Mouse (Mus musculus) adrenal gland, adult 18-20 months (tissue): ENCODE measurements around the gene Ranbp17. TPM values are rescaled to one million over a fixed set of nuclear protein-coding genes. Genes with fewer than 3 reads are reported as not detected.
A peak's percentile ranks its signal among the peaks of the same experiment; 100 is the strongest.

Experiments used
- DNase-seq, 2 experiments: peaks; one replicate each; pipeline ENCODE4 v3.0.0; 2021 to 2022; ENCODE audit warnings: low spot score in 2 of 2
- total RNA-seq, 2 experiments: library from RNA; stranded (reverse); gene quantifications; 1 replicate in 1 of 2; 2 replicates in 1 of 2; pipeline ENCODE4 v1.2.3; 2021

Ranbp17 gene
- total RNA-seq, 2 experiments from 2014 or later, result 1.9 to 2.0 TPM

GRCm38 (mm10) chr11:33274294-33274693 is 239.3 kb downstream of the Ranbp17 start:
- DNase-seq, result no peak

DNA sequence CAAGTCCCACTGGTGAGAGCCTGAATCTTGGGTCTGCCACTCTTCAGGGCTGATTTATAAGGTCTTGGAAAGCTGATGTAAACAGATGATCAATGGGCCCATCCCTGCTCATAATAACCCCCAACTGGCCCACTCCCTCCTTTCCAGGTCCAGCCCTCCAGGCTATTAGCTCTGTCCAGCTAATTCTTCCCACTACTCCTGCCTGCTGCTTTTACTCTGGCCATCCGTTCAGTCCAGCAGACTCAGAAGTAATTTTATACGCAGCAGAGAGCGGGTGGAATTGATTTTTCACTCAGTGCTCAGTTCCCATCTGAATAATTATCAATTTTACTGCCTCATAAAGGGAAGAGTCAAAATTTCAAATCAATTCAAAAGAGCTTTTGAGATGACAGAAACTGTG is 273.3 kb downstream of the Ranbp17 start:
- DNase-seq, result no peak

DNA sequence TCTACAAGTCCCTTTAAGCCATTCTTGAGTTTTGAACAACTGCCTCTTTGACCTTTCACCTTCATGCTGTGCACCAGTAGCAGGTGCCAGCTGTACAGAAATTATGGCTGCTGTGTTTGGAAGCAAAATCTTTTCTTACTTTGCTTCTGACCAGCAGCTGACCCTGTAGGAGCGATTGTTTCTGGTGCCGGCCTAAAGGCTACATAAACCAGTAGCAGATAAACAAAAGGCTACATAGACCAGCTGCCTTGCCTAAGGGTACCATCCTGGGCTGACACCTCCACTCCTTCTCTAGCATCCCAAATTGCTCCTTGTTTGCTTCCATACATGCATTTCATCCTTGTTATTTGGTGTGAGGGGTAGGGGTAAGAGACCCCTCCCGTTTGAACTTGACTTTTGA is 279.4 kb downstream of the Ranbp17 start:
- DNase-seq, result no peak

- no peak for DNase-seq
Measured at GRCm38 (mm10) chr11:33232056-33232455, 281.5 kb downstream of the Ranbp17 start.

GRCm38 (mm10) chr11:33228186-33228585 is 285.4 kb downstream of the Ranbp17 start:
- no peak for DNase-seq

- DNase-seq, result peak in 1 of 2 experiments; percentile 8
Measured at GRCm38 (mm10) chr11:33226516-33226915, 287.0 kb downstream of the Ranbp17 start.

DNA sequence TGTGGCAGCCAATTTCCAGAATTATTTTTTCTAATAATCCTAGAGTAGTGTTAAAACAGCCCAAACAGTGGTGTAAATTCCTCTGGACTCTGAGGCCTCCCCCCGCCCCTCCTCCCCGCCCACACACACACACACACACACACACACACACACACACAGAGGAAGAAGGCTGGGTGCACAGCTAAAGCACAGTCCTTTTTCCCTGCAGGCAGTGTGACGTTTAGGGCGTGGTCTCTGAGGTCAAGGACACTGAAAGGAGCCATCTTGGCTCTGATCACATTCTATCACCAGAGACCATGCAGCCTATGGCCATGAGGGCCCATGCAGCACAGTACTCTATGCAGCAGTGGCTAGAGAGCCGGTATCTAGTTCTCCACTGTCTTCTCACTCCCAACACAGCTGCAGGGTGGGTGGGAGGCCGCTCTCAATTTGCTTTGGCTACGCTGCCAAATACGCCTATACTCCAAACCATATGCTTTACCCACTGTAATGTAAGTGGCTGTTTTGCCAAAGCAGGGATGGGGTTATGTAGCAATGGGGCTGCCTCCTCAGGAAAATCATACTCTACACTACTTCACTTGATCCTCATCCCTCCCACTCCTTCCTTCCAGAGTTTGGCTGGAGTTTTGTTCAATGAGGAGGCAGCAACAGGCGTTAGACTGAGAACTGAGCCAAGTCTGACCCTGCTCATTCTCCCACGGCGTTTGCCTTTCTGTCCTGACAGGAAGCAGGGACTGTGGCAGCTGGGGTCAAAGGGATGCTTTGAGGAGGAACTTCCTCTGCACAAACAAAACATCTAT is 291.8 kb downstream of the Ranbp17 start:
- no peak for DNase-seq

DNA sequence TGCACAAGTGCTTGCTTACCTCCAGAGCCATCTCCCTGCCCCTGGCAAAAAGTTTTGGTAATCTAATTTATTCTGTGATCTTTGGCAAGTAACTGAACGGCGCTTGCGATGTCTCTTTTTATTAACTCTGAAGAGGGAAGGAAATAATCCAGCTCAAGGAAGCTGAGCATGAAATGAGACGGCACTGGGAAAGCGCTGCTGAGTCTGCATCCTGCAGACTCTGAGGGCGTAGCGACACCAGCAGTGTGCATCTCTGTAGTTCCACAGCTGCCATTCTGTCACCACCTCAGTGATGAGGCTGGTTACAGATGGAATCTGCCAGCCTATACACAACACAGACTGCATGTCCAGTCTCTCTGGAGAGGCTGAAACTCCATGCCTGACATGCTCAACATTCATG is 292.8 kb downstream of the Ranbp17 start:
- DNase-seq, result no peak

DNA sequence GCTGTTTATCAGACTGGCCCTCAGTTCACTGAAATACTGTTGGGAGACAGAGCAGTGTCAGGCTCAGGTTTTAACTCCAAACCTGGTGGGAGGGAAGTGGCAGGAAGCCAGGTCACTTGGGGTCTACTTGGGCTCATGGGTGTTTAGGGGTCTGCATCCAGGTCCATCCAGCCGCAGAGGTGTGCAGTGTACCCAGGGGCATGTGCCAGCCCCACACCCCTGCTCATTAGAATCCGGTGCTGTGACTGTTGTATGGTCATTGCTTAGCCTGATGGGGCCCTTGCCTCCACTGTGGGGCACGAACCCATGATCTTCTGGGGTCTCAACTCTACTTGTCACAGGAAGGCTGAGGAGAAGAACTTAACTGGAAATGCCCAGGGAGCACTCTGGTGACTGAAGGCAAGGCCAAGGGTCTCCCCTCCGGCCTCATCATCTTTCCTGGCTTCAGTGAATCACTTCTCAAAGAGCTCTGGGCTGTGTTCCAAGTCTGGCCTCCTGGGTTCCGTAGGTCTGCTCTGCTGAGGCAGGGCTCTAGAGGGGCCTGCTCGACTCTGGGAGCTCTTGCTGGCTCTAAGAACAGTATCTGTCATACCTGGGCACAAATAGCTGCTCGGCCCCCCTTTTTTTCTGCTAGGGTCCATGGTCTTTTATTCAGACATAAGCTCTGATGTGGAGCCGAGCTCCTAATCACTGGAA is 296.0 kb downstream of the Ranbp17 start:
- DNase-seq, result no peak

- no peak for DNase-seq
Measured at GRCm38 (mm10) chr11:33207411-33207810, 306.1 kb downstream of the Ranbp17 start.

DNA sequence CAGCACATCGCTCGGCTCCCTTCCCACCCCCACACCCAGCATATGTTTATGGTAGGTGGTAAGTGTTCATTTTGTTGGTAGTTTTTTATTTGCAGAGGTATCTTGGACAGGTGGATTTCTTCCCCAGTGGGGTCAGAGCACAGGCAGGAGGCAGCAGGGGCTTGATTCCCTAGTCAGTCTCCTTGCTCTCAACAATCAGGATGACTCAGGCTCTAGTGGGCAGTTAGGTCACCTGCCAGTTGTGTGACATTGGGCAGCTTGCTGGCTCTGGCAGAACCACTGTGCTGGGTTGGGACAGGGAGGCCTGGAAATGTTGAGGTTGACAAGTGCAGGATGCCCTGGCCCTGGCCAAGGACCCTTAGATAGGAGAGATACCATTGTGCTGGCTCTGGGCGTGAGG is 308.6 kb downstream of the Ranbp17 start:
- DNase-seq, result no peak

- no peak for DNase-seq
Measured at GRCm38 (mm10) chr11:33204329-33204705, 309.2 kb downstream of the Ranbp17 start.

DNA sequence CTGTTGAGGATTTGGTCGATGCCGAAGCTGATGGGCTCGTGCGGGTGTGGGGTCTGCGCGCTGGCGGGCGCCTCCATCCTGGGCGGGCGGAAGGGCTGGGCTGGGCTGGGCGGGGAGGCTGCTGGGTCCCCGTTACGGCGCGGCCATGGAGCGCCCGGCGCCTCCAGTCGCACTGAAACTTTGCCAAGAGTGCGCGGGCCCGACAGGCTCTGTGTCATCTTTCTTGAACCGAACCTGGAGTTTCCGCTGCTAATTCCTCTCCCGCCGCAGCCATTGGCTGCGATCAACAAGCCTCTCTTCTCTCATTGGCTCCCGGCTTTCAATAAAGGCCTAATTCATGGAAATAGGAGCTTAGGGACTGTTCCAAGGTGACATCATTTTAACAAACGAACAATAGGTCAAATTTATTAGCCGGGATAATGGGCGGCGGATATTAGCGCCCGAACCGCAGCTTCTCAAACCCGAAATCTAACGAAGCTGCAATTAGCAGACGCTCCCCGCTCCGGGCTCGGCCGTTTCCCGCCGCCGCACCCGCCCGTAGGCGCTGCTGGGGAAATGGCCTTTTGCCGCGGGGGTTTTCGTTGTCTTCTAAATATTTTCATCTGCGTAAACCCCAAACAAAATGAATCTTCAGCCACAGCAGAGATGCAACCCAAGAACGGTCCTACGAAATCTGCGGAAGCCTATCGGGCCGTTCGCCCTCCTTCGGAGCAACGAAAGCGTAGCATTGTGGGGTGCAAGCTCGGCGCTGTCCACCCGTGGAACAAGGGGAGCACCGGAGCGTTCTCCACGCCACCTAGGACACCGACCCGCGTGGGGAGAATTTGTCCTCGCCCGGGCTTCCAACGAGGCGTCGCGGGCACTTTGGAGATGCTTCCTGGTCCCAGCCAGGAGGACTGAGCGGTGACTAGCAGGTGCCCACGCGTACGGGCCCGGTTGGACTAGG is 309.9 kb downstream of the Ranbp17 start, which contains the start of gene Tlx3:
Gene Tlx3, minus strand, starts transcription at position 207 of the 946 bp plus-strand sequence.
- DNase-seq, result no peak

DNA sequence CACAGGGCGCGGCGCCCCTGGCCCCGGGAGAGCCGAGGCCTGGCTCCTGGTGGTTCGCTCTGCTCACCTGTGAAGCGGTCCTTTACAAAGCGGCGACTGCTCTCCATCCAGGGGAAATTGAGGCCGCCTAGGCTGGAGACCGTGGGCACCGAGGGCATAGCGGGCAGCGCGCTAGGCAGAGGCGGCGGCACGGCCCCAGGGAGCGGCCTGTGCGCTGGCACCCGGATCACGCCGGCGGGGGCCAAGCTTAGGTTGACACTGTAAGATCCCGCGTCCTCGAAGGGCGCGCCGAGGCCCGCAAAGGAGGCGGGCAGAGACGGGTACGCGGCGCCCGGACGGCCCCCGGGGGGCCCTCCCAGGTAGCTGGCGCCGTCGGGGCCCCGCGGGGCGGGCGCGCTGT is 310.6 kb downstream of the Ranbp17 start:
- DNase-seq, result no peak

DNA sequence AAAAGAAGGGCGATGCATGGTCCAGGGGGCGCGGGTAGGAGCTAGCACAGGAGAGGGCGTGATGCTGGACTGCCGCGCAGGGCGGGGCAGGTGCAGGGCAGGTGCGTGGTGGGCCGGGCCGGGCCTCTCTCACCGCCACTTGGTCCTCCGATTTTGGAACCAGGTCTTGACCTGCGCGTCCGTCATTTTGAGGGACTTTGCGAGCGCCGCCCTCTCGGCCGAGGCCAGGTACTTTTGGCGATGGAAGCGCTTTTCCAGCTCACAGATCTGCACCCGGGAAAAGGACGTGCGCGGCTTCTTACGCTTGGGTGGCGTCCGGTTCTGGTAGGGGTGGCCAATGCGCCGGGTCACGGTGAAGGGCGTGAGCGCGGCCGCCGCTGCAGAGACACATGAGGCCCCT is 311.2 kb downstream of the Ranbp17 start:
- no peak for DNase-seq

GRCm38 (mm10) chr11:33201626-33202010 is 311.9 kb downstream of the Ranbp17 start:
- no peak for DNase-seq

DNA sequence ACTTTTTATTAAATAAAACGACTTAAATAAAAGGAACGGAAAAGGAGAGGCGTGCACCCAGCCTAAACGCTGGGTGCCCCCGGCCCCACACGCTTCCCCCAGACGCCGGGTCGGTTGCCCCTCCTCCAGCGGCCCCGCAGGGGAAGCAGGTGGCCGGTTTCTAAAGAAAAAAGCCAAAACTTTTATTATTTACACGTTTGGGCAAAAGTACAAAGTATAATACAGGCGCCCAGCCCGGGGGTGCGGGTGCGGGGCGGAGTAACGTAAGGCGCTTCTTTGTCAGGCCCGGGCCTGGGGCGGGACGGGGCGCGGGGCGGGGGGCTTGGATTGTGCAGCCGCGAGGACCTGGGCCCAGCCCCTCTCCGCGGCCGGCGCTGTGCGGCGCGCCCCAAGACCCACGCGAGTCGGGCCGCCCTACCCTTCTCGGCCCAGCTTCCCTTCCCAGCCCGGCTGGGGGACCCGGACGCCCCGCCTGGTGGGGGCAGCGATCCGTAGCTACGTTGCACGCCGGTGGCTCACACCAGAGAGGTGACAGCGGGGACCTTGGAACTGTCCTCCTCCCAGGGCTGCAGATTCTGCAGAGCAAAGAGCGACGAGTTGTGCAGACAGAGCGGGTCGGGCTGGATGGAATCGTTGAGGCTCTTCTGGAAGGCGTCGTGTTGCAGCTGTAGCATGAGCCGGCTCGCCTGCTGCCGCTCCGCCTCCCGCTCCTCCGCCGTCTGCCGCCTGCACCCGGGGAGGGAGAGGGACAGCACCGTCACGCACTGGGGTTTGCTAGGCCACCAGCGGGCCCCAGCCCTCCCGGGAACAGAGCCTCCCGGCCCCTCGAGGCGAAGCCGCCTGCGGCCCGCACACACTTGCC is 312.6 kb downstream of the Ranbp17 start:
- no peak for DNase-seq

DNA sequence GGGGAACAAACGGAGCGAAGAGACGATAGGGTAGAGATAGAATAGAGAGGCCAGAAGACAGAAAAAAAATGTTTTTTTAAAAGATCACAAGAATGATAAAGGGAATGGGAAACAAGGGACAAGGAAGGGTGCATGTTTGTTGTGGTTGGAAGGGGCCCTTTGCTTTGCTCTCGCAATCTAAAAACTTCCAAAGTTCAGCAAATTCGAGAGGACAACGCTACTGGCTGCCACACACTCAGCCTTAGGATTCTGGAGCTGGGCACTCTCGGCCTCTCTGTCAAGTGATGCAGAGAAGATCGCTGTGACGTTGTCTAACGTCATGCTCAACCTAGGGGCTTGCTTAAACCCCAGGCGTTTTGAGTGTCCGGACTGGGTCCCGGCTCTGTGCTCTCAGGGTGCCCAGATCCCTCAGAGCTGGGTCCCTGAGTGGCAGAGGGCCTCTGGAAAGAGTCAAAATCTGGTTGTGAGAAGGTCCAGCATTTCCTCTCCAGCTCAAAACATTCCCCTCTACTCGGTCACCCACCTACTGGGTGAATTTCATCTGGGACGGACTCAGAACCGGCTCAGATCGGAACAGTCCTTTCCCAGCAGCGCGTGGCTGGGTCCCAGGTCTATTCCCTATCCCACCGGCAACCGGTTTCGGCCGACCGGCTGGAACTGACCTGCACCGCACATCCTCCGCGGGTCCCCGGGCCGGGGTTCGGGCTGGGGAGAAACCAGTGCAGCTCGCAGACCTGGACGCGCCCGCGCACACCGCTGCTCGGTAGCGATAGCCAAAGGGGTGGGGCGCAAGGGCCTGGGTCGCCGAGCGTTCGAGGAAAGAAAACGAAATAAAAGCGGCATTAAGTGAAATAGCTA is 313.4 kb downstream of the Ranbp17 start:
- DNase-seq, result peak in 1 of 2 experiments; percentile 30

- DNase-seq, result no peak
Measured at GRCm38 (mm10) chr11:33199117-33199514, 314.4 kb downstream of the Ranbp17 start.
